Mouse (Mus musculus) kidney, adult 2 months (tissue): ENCODE results near the gene Sipa1.

ENCODE experiments used
- CTCF ChIP-seq: fragments of 200-500 bp; conservative IDR thresholded peaks from 2 replicates; pipeline ENCODE4 v1.5.1; 2011; ENCODE audit warnings: low read depth, mild to moderate bottlenecking, control low read depth, low read length, moderate library complexity, mixed read lengths; ENCODE audit not compliant: insufficient read depth, insufficient read length
- POLR2A ChIP-seq: fragments of 200-500 bp; IDR thresholded peaks from one replicate; pipeline ENCODE4 v1.6.1; 2011; ENCODE audit warnings: low read depth, low read length, control low read depth

GRCm38 (mm10) chr19:5710581-5710980, 47.1 kb upstream of the Sipa1 start:
- TF ChIP-seq CTCF (no peak), POLR2A (no peak)
